Mouse (Mus musculus): ENCODE results near the gene Naaladl1. TPM values are rescaled to one million over a fixed set of nuclear protein-coding genes. Genes with fewer than 3 reads are reported as not detected.

Gene Naaladl1
- total and polyA plus RNA-seq, 3 experiments: 0.35 to 1.7 TPM; not detected in 1

GRCm38 (mm10) chr19:6069851-6070250 lies 35.7 kb upstream of the Naaladl1 start:
- Histone ChIP-seq H3K9me3 (replicated peaks; ENCODE audit: insufficient read depth, low read length) (no peaks in the 10 kb centered on the region), H3K9ac (ENCODE audit: control insufficient read depth, low read depth, low read length, poor library complexity, severe bottlenecking) (no peak overlapping the region), H3K36me3 (ENCODE audit: control insufficient read depth in 1 of 2, insufficient read depth in 2 of 2, low read length in 2 of 2) (no peaks in the 10 kb centered on the region), H3K79me2 (ENCODE audit: control insufficient read depth, insufficient read depth, low read length, poor library complexity) (no peaks in the 10 kb centered on the region), H3K4me1 (ENCODE audit: control insufficient read depth in 1 of 2, insufficient read depth in 2 of 2, low read length in 2 of 2) (peaks cover 0 to 8% of the 10 kb centered on the region in 2 experiments; a peak in 3 of 4 replicates), H3K4me3 (ENCODE audit: control insufficient read depth in 1 of 2, insufficient read depth in 1 of 2, low read depth in 2 of 2, low read length in 2 of 2) (no peak overlapping the region), H3K27me3 (ENCODE audit: control insufficient read depth in 1 of 2, insufficient read depth in 2 of 2, low read length in 2 of 2) (no peaks in the 10 kb centered on the region), H3K27ac (ENCODE audit: control insufficient read depth, low read depth, low read length) (no peak overlapping the region)
- TF ChIP-seq ZKSCAN1 (IDR thresholded peaks at IDR 0.05; ENCODE audit: low read depth, low read length): no peak
- TF ChIP-seq GABPA (IDR thresholded peaks at IDR 0.05; ENCODE audit: low read depth, low read length): no peak
- no peak for TF ChIP-seq USF1 (IDR thresholded peaks at IDR 0.05; ENCODE audit: low read depth, low read length)
- no peak for TF ChIP-seq ETS1 (IDR thresholded peaks at IDR 0.05; ENCODE audit: low read depth, low read length)
- TF ChIP-seq TAL1 (IDR thresholded peaks at IDR 0.05; ENCODE audit: low read length): no peak
- TF ChIP-seq MYB (IDR thresholded peaks at IDR 0.05; ENCODE audit: low read depth, low read length): no peak
- no peak for TF ChIP-seq UBTF (IDR thresholded peaks at IDR 0.05; ENCODE audit: borderline replicate concordance, insufficient read depth, low read depth, low read length)
- TF ChIP-seq SMC3 (IDR thresholded peaks at IDR 0.05; ENCODE audit: low read depth, low read length): no peak
- TF ChIP-seq MEF2A (IDR thresholded peaks at IDR 0.05; ENCODE audit: extremely low read depth, insufficient replicate concordance, low read depth, low read length, poor library complexity, severe bottlenecking): no peak
- no peak for TF ChIP-seq ZC3H11A (IDR thresholded peaks at IDR 0.05; ENCODE audit: low read depth, low read length)
- no peak for TF ChIP-seq JUND (IDR thresholded peaks at IDR 0.05; ENCODE audit: low read depth, low read length)
- TF ChIP-seq NELFE (IDR thresholded peaks at IDR 0.05; ENCODE audit: low read depth, low read length): no peak
- TF ChIP-seq HCFC1 (IDR thresholded peaks at IDR 0.05; ENCODE audit: low read depth, low read length): no peak
- TF ChIP-seq RAD21 (IDR thresholded peaks at IDR 0.05; ENCODE audit: low read depth, low read length): no peak
- TF ChIP-seq POLR2A (IDR thresholded peaks at IDR 0.05; ENCODE audit: control insufficient read depth in 1 of 2, insufficient read depth in 1 of 2, low read depth in 1 of 2, low read length in 2 of 2, poor library complexity in 1 of 2): no peak
- TF ChIP-seq NRF1 (IDR thresholded peaks at IDR 0.05; ENCODE audit: insufficient read depth, low read depth, low read length, poor library complexity, severe bottlenecking): no peak
- TF ChIP-seq EP300 (IDR thresholded peaks at IDR 0.05; ENCODE audit: low read depth in 1 of 2, low read length in 2 of 2): no peak
- TF ChIP-seq GATA1 (IDR thresholded peaks at IDR 0.05; ENCODE audit: low read depth, low read length): no peak
- no peak for DNase-seq (ENCODE audit: low read depth, low spot score)

- TF ChIP-seq ZKSCAN1 (IDR thresholded peaks at IDR 0.05; ENCODE audit: low read depth, low read length): no peak
- no peak for TF ChIP-seq HCFC1 (IDR thresholded peaks at IDR 0.05; ENCODE audit: low read depth, low read length)
- no peak for TF ChIP-seq EP300 (IDR thresholded peaks at IDR 0.05; ENCODE audit: low read depth in 1 of 2, low read length in 2 of 2)
- no peak for TF ChIP-seq ZNF384 (IDR thresholded peaks at IDR 0.05; ENCODE audit: low read depth, low read length)
- no peak for TF ChIP-seq SIN3A (IDR thresholded peaks at IDR 0.05; ENCODE audit: low read length)
- no peak for TF ChIP-seq CTCF (IDR thresholded peaks at IDR 0.05 in 2 of 3, conservative IDR thresholded peaks at IDR 0.05 in 1 of 3; ENCODE audit: control insufficient read depth in 1 of 3, insufficient read depth in 1 of 3, low read depth in 2 of 3, low read length in 3 of 3, poor library complexity in 1 of 3, severe bottlenecking in 1 of 3)
- TF ChIP-seq MYB (IDR thresholded peaks at IDR 0.05; ENCODE audit: low read depth, low read length): no peak
- TF ChIP-seq USF1 (IDR thresholded peaks at IDR 0.05; ENCODE audit: low read depth, low read length): no peak
- no peak for TF ChIP-seq ETS1 (IDR thresholded peaks at IDR 0.05; ENCODE audit: low read depth, low read length)
- TF ChIP-seq MYC (IDR thresholded peaks at IDR 0.05; ENCODE audit: low read depth, low read length): no peak
- TF ChIP-seq NELFE (IDR thresholded peaks at IDR 0.05; ENCODE audit: low read depth, low read length): no peak
- no peak for TF ChIP-seq MEF2A (IDR thresholded peaks at IDR 0.05; ENCODE audit: extremely low read depth, insufficient replicate concordance, low read depth, low read length, poor library complexity, severe bottlenecking)
- TF ChIP-seq ZC3H11A (IDR thresholded peaks at IDR 0.05; ENCODE audit: low read depth, low read length): no peak
- no peak for TF ChIP-seq ELF1 (IDR thresholded peaks at IDR 0.05; ENCODE audit: low read depth, low read length)
- no peak for TF ChIP-seq GABPA (IDR thresholded peaks at IDR 0.05; ENCODE audit: low read depth, low read length)
- no peak for TF ChIP-seq RAD21 (IDR thresholded peaks at IDR 0.05; ENCODE audit: low read depth, low read length)
- TF ChIP-seq KAT2A (conservative IDR thresholded peaks at IDR 0.05; ENCODE audit: low read depth, low read length): no peak
- no peak for TF ChIP-seq UBTF (IDR thresholded peaks at IDR 0.05; ENCODE audit: borderline replicate concordance, insufficient read depth, low read depth, low read length)
- H3K36me3 ChIP-seq (ENCODE audit: control insufficient read depth in 1 of 2, insufficient read depth in 2 of 2, low read length in 2 of 2): no peaks in the 10 kb centered on the region
- H3K79me2 ChIP-seq (ENCODE audit: control insufficient read depth, insufficient read depth, low read length, poor library complexity): peaks cover 2% of the 10 kb centered on the region; the same call in 1 of the 2 replicates
These were observed 34.9 kb upstream of the Naaladl1 start for GRCm38 (mm10) chr19:6070571-6071250.

More at GRCm38 (mm10) chr19:6070571-6071250, 34.9 kb upstream of the Naaladl1 start:
- no peak overlapping the region for H3K27ac ChIP-seq (ENCODE audit: control insufficient read depth, low read depth, low read length)
- no peaks in the 10 kb centered on the region for H3K27me3 ChIP-seq (ENCODE audit: control insufficient read depth in 1 of 2, insufficient read depth in 2 of 2, low read length in 2 of 2)
- no peak overlapping the region for H3K9ac ChIP-seq (ENCODE audit: control insufficient read depth, low read depth, low read length, poor library complexity, severe bottlenecking)
- H3K4me3 ChIP-seq (ENCODE audit: control insufficient read depth in 1 of 2, insufficient read depth in 1 of 2, low read depth in 2 of 2, low read length in 2 of 2): no peak overlapping the region
- no peaks in the 10 kb centered on the region for H3K9me3 ChIP-seq (replicated peaks; ENCODE audit: insufficient read depth, low read length)
- H3K4me1 ChIP-seq (ENCODE audit: control insufficient read depth in 1 of 2, insufficient read depth in 2 of 2, low read length in 2 of 2): peaks cover 0 to 8% of the 10 kb centered on the region in 2 experiments; a peak in 3 of 4 replicates
- DNase-seq (ENCODE audit: low read depth, low spot score): no peak
